Mouse (Mus musculus) heart, postnatal 14 days (tissue): ENCODE data around the gene Vmn2r93. TPM values are rescaled to one million over a fixed set of nuclear protein-coding genes. Genes with fewer than 3 reads are reported as not detected.

Experiments
- DNase-seq, 2 experiments: peaks; one replicate each; pipeline ENCODE4 v3.0.0; 2021 to 2022
- intact Hi-C: fragments of 180-260 bp; cut with DNase I; formaldehyde crosslinking; loops from one replicate; pipeline ENCODE4 v1.15.1; 2025
- long read RNA-seq, 2 experiments: library from polyadenylated mRNA; stranded (forward); transcript quantifications; one replicate each; pipeline ENCODE4 v2.0.0; 2021
- total RNA-seq, 2 experiments: library from RNA; stranded (reverse); gene quantifications; 2 replicates each; pipeline ENCODE4 v1.2.3; 2021

Vmn2r93 gene
- total RNA-seq, result not detected
- long read RNA-seq, experiment 1, result 0 reads
- long read RNA-seq, experiment 2, result 0 reads

DNA sequence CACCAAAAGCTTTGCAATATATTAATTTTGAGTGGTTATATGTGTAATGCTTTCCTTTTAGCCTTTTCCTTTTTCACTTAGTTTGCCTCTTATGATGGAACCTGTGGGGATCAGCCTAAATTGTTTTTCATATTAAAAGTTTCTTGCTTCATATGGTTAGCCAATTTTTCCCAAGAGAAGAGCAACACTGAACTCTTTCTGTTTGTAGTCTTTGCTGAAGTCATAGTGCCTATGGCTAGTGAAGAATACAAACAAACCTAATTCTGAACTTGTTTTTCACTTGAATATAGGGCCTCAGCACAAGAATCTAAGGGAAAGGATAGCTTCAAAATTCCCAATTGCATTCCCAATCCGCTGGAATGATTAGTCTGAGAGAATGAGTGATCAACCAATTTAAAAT, at the start of gene Vmn2r93:
Gene Vmn2r93 (plus strand): TSS at position 301 of the 400 bp plus-strand sequence.
- DNase-seq, result no peak
- intact Hi-C loops, result no loop called here

DNA sequence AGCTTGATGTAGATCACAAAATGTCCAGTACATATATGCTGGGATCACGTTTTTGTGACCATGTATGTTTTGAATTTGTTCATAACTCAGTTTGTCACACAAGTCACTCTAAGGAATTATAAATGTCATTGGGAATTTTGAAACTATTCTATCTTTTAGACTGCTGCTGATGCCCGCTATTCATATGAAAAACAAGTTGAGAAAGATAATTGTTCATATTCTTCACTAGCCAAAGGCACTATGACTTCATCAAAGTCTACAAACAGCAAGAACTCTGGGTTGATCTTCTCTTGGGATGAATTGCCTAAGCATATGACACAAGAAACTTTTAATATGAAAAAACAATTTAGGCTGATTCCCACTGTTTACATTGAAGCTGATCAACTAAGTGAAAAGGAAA, 20.2 kb upstream of the Vmn2r93 start, which contains the start of gene Vmn2r94:
Gene Vmn2r94 (minus strand): TSS at position 101 of the 400 bp plus-strand sequence.
- DNase-seq, result no peak
- intact Hi-C loops, result no loop called here

DNA sequence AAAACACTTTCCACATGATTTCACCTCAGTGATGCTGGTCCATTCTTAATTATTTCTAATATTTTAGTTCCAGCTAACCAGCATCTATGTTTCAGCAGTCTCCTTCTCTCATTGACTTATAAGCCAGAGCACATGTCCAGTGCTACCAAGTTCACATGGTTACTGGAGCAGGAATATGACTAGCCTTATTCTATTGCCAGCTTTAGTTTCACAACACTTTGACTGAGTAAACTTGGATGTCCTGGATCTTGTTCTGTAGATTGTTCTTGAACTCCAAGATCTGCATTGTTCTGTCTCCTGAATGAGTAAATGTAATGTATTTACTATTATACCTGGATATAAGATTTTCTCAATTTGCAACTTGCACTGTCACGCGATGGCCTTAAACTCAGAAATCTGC, 25.1 kb downstream of the Vmn2r93 start:
- intact Hi-C loops, result no loop called here
- no peak for DNase-seq

DNA sequence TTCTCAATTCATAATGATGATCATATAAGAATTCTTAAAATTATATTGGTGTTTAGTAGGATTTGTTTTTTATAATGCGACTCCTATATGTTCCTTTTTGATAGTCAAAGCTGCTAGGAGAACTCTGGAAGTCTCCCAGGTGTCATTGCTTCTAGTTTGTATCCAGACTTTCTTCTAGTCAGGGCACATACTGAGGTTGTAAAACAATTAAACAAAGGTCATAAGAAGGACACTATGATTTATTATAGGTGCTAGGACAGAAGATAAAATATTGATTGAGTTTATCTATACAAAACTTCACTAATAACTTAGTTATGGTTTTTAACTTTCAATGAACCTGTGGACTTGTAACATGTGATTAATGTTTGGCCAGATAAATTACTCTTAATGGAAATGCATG, 62.1 kb downstream of the Vmn2r93 start:
- intact Hi-C loops, result no loop called here

DNA sequence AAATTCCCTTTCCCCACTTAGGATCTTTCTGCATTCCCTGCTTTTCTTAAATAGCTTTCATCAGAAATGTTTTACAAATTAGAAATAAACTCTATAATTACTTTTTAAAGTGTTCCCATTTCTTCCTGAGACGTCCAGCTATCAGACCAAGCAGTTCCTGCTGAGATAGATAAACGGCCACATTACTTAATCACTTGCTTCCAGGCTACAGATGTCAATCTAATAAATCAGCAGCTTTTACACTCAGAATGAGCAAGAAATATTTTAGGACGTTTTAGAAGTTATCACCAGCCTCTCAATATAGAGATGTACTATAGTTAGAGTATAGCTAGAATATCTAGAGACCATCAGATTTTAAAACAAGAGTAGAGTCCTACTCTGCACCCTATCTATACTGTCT, 62.7 kb downstream of the Vmn2r93 start:
- intact Hi-C loops, result no loop called here
- no peak for DNase-seq

More for the DNA sequence above, 62.1 kb downstream of the Vmn2r93 start:
- no peak for DNase-seq

Other genes starting within 250 kb of the Vmn2r93 start
- gene Vmn2r124, start 248.7 kb upstream of the Vmn2r93 start, total RNA-seq, result not detected
- gene Vmn2r91, start 213.1 kb upstream of the Vmn2r93 start, total RNA-seq, result not detected
- gene Vmn2r92, start 146.2 kb upstream of the Vmn2r93 start, total RNA-seq, result not detected
- gene Vmn2r94, start 20.3 kb upstream of the Vmn2r93 start, total RNA-seq, result not detected
- not detected for gene Vmn2r95, start 126.0 kb downstream of the Vmn2r93 start, total RNA-seq